Mouse (Mus musculus) embryonic fibroblast, embryonic 13.5 days (primary cell): ENCODE results near the gene Cenpe. TPM values are rescaled to one million over a fixed set of nuclear protein-coding genes. Genes with fewer than 3 reads are reported as not detected.

Source experiments
- H3K27ac ChIP-seq: 2 replicates; pipeline ENCODE4 v1.5.1; 2012; ENCODE audit warnings: low read length, control low read depth, inconsistent platforms; ENCODE audit not compliant: insufficient read depth
- H3K4me1 ChIP-seq: 2 replicates; pipeline ENCODE4 v1.6.1; 2011; ENCODE audit warnings: low read length; ENCODE audit not compliant: control insufficient read depth, insufficient read depth
- H3K4me3 ChIP-seq: 2 replicates; pipeline ENCODE4 v1.5.1; 2011; ENCODE audit warnings: mild to moderate bottlenecking, control low read depth, low read length; ENCODE audit not compliant: insufficient read depth
- CTCF ChIP-seq: IDR thresholded peaks from 2 replicates; pipeline ENCODE4 v1.5.1; 2011; ENCODE audit warnings: mild to moderate bottlenecking, control low read depth, low read length, moderate library complexity, borderline replicate concordance; ENCODE audit not compliant: insufficient read depth
- POLR2A ChIP-seq: IDR thresholded peaks from 2 replicates; pipeline ENCODE4 v1.6.1; 2011; ENCODE audit warnings: low read depth, mild to moderate bottlenecking, control low read depth, low read length, moderate library complexity
- polyA plus RNA-seq: library from polyadenylated mRNA; stranded (reverse); fragments of >200 nt; gene quantifications from 2 replicates; pipeline ENCODE4 v1.2.4, GENCODE M21; 2011; ENCODE audit warnings: low read depth; ENCODE audit not compliant: missing spikeins, insufficient read length

Gene Cenpe
- polyA plus RNA-seq, 1 experiment = 46.1 TPM

GRCm38 (mm10) chr3:135245733-135246132, 33.4 kb downstream of the Cenpe start:
- Histone ChIP-seq H3K27ac (no peak overlapping the region), H3K4me3 (no peak overlapping the region), H3K4me1 (no peaks in the 10 kb centered on the region)
- TF ChIP-seq POLR2A (no peak), CTCF (no peak)

GRCm38 (mm10) chr3:135246828-135247227, 34.5 kb downstream of the Cenpe start:
- H3K4me3 ChIP-seq = no peak overlapping the region
- no peaks in the 10 kb centered on the region for H3K4me1 ChIP-seq
- H3K27ac ChIP-seq = no peak overlapping the region
- TF ChIP-seq CTCF (no peak), POLR2A (no peak)

- no peak for TF ChIP-seq CTCF
- TF ChIP-seq POLR2A = no peak
- H3K27ac ChIP-seq = no peak overlapping the region
- no peak overlapping the region for H3K4me3 ChIP-seq
- no peaks in the 10 kb centered on the region for H3K4me1 ChIP-seq
These were observed 36.8 kb downstream of the Cenpe start for GRCm38 (mm10) chr3:135249104-135249503.

- no peaks in the 10 kb centered on the region for H3K4me1 ChIP-seq
- no peak overlapping the region for H3K27ac ChIP-seq
- no peak overlapping the region for H3K4me3 ChIP-seq
- TF ChIP-seq CTCF = no peak
- TF ChIP-seq POLR2A = no peak
These were observed 39.5 kb downstream of the Cenpe start for GRCm38 (mm10) chr3:135251825-135252224.

- TF ChIP-seq POLR2A (no peak), CTCF (no peak)
- Histone ChIP-seq H3K4me1 (no peaks in the 10 kb centered on the region), H3K27ac (no peak overlapping the region), H3K4me3 (no peak overlapping the region)
These were observed 42.4 kb downstream of the Cenpe start for GRCm38 (mm10) chr3:135254784-135255183.

GRCm38 (mm10) chr3:135258919-135259318, 46.6 kb downstream of the Cenpe start:
- Histone ChIP-seq H3K27ac (no peak overlapping the region), H3K4me3 (no peak overlapping the region), H3K4me1 (no peaks in the 10 kb centered on the region)
- TF ChIP-seq CTCF (no peak), POLR2A (no peak)

- TF ChIP-seq CTCF (no peak), POLR2A (no peak)
- Histone ChIP-seq H3K4me3 (no peak overlapping the region), H3K27ac (no peak overlapping the region), H3K4me1 (no peaks in the 10 kb centered on the region)
These were observed 47.9 kb downstream of the Cenpe start for GRCm38 (mm10) chr3:135260233-135260632.

GRCm38 (mm10) chr3:135268616-135269015, 56.3 kb downstream of the Cenpe start:
- H3K4me1 ChIP-seq = no peaks in the 10 kb centered on the region
- no peak overlapping the region for H3K4me3 ChIP-seq
- TF ChIP-seq CTCF (no peak), POLR2A (no peak)
- H3K27ac ChIP-seq = no peak overlapping the region

- TF ChIP-seq POLR2A (no peak), CTCF (no peak)
- Histone ChIP-seq H3K4me3 (no peak overlapping the region), H3K27ac (no peak overlapping the region)
These were observed 57.2 kb downstream of the Cenpe start for GRCm38 (mm10) chr3:135269391-135269990.

GRCm38 (mm10) chr3:135272627-135273026, 60.3 kb downstream of the Cenpe start:
- Histone ChIP-seq H3K4me3 (no peak overlapping the region), H3K27ac (no peak overlapping the region), H3K4me1 (no peaks in the 10 kb centered on the region)
- no peak for TF ChIP-seq POLR2A
- no peak for TF ChIP-seq CTCF

More at GRCm38 (mm10) chr3:135269391-135269990, 57.2 kb downstream of the Cenpe start:
- no peaks in the 10 kb centered on the region for H3K4me1 ChIP-seq
